Mouse (Mus musculus): ENCODE results near the gene Dgkb.

Dgkb gene

GRCm38 (mm10) chr12:38017674-38018073 is 200.1 kb downstream of the Dgkb start:
- WGBS: 91% methylated on average over 4 of the region's 4 CpGs

GRCm38 (mm10) chr12:38047256-38047655 is 229.7 kb downstream of the Dgkb start:
- 79% methylated on average over 5 of the region's 5 CpGs for WGBS

GRCm38 (mm10) chr12:38088224-38088623 is 270.7 kb downstream of the Dgkb start:
- WGBS: 85% methylated on average over 3 of the region's 3 CpGs

- 87% methylated on average over 3 of the region's 3 CpGs for WGBS
Observed at GRCm38 (mm10) chr12:38111928-38112327, 294.4 kb downstream of the Dgkb start.

GRCm38 (mm10) chr12:38114990-38115615 is 297.6 kb downstream of the Dgkb start:
- 70% methylated on average over 1 of the region's 1 CpGs for WGBS

- WGBS: 87% methylated on average over 4 of the region's 4 CpGs
Observed at GRCm38 (mm10) chr12:38125297-38125696, 307.8 kb downstream of the Dgkb start.

GRCm38 (mm10) chr12:38130209-38130915 is 312.8 kb downstream of the Dgkb start:
- WGBS: 63% methylated on average over 9 of the region's 9 CpGs

- 67% methylated on average over 5 of the region's 5 CpGs for WGBS
Observed at GRCm38 (mm10) chr12:38136379-38136778, 318.9 kb downstream of the Dgkb start.

- 80% methylated on average over 1 of the region's 1 CpGs for WGBS
Observed at GRCm38 (mm10) chr12:38232665-38233064, 415.1 kb downstream of the Dgkb start.

- whole genome bisulfite sequencing: 49% methylated on average over 1 of the region's 1 CpGs
Observed at GRCm38 (mm10) chr12:38301497-38301896, 484.0 kb downstream of the Dgkb start.

- WGBS: 50% methylated on average over 3 of the region's 3 CpGs
Observed at GRCm38 (mm10) chr12:38303841-38304240, 486.3 kb downstream of the Dgkb start.

- WGBS: 80% methylated on average over 3 of the region's 3 CpGs
Observed at GRCm38 (mm10) chr12:38304245-38304644, 486.7 kb downstream of the Dgkb start.

- WGBS: 69% methylated on average over 1 of the region's 1 CpGs
Observed at GRCm38 (mm10) chr12:38327729-38328271, 510.3 kb downstream of the Dgkb start.

GRCm38 (mm10) chr12:38342657-38343056 is 525.1 kb downstream of the Dgkb start:
- WGBS: 9% methylated on average over 6 of the region's 6 CpGs

- WGBS: 68% methylated on average over 3 of the region's 3 CpGs
Observed at GRCm38 (mm10) chr12:38352481-38352880, 535.0 kb downstream of the Dgkb start.

- 49% methylated on average over 1 of the region's 1 CpGs for WGBS
Observed at GRCm38 (mm10) chr12:38356386-38356785, 538.9 kb downstream of the Dgkb start.

GRCm38 (mm10) chr12:38361491-38361890 is 544.0 kb downstream of the Dgkb start:
- 67% methylated on average over 4 of the region's 4 CpGs for WGBS

GRCm38 (mm10) chr12:38371597-38371996 is 554.1 kb downstream of the Dgkb start:
- WGBS: 50% methylated on average over 2 of the region's 2 CpGs

- 92% methylated on average over 3 of the region's 3 CpGs for WGBS
Observed at GRCm38 (mm10) chr12:38374159-38374558, 556.6 kb downstream of the Dgkb start.

- 52% methylated on average over 6 of the region's 6 CpGs for WGBS
Observed at GRCm38 (mm10) chr12:38385942-38386341, 568.4 kb downstream of the Dgkb start.

- WGBS: 48% methylated on average over 1 of the region's 1 CpGs
Observed at GRCm38 (mm10) chr12:38386991-38387390, 569.5 kb downstream of the Dgkb start.

GRCm38 (mm10) chr12:38387654-38388053 is 570.1 kb downstream of the Dgkb start:
- WGBS: 77% methylated on average over 2 of the region's 2 CpGs

GRCm38 (mm10) chr12:38388243-38388642 is 570.7 kb downstream of the Dgkb start:
- WGBS: 89% methylated on average over 5 of the region's 5 CpGs
